Mouse (Mus musculus) stomach, adult 2 months (tissue): Measurements from ENCODE around the gene Gm38655. TPM values are rescaled to one million over a fixed set of nuclear protein-coding genes. Genes with fewer than 3 reads are reported as not detected.

Source experiments
- polyA plus RNA-seq: library from polyadenylated mRNA; depleted of rRNA; stranded (reverse); fragments of >200 nt; gene quantifications from 2 replicates; pipeline ENCODE4 v1.2.3, GENCODE M21; 2012; rRNA removed

The Gm38655 gene
- polyA plus RNA-seq = 3.6 TPM in 2 replicates

DNA sequence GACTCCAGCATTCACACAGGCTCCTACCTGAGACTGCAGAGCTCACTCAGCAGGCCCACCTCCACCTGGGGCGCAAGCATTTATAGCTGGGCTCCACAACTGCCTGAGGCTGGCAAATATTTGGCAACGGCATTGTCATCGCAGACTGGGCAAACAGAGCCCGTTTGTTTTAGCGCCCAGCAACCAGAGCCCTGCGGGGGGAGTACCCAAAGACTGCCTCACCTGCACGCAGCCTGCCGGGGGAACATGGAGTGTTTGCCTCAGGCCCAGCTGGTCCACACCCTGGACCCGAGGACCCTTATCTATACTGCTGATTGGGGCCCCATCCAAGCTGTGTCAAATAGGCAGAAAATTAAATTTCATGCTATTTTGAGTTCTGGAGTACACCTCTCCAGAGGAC lies at the start of gene Gm38655:
TSS of gene Gm38655 (minus strand) at position 61 of the 400 bp plus-strand sequence.

DNA sequence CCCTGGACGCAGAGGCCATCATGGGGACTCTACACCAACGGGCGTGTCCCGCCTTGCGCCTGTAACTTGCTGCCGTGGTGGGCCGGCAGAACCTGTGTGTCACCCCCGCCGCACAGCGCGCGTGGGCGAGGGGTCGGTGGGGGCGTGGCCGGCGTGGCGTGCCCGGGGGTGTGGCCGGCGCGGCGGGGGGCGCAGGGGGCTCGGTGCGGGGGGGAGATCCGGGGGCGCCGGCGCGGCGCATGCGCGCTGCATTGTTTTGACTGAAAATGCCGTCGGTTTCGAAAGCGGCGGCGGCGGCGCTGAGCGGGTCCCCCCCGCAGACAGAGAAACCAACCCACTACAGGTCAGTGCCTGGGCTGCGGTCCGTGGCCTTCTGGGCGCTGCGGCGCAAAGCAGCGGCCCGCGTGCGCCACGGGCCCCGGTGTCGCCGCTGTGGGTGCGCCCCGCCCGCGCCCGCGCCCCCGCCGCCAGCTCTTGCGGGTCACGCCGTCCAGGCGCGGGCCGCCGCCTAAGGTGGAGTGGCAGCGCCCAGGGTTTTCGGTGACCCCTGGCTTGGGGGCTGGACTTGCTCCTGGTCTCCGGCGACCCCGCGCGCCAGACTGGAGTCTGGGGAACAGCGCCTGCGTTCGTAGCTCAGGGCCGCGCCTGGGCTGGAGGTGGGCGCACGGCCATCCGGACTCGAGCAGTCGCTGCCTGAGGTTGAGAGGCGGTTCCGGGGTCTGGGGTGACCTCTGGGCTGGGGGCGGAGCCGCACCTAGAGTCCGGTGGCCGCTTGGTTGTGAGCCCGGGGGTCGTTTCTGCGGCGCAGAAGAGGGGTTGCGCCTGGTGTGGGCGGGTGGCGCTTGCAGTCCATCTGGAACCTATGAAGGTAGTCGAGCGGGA lies 13.1 kb upstream of the Gm38655 start, which contains the start of gene Unkl:
TSS of gene Unkl (plus strand) at position 248 of the 882 bp plus-strand sequence.

DNA sequence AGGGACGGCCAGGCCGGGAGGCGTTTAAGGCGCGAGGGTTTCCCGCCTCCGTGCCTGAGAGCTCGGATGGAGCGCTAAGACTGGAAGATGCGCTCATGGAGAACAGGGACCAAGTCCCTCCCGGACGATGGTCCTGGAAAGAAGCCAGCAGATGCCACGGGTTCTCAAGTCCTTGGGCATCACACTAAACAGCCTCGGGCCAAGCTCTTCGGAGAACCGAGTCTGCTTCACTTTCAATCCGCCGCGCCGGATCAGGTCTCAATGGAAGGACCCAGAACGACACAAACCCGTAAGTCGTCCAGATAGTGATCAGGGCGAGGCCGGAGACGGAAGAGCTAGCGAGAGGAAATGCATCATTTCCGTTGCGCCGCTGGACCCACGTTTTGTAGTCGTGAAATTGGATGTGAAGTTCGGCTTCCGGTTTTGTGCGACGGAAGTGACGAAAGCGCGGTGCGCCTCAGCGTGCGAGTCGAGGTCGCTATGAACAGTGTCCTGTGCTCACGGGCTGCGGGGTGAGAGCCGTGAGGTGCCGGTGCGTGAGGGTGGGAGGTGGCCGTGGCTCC lies 8.9 kb upstream of the Gm38655 start, which contains the start of gene BC003965:
TSS of gene BC003965 (plus strand) at position 426 of the 563 bp plus-strand sequence.

DNA sequence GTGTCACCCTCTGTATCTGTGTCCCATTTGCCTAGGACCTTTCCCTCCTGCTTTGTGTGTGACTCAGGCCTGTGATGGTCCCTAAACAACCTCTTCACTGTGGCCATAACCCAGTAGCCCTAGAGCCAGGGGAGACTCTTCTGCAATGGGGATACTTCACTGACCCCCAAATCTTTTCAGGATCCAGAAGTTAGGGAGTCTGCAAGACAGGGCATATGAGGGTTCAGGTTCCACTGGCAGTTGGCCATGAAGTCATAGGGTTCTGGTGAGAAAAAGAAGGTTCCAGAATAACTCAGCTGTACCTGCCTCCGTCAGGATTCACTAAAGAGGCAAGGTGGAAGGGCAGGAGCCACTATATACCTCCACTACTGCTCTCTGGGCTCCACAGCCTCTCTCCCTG lies 13.1 kb downstream of the Gm38655 start, which contains the start of gene Ccdc154:
TSS of gene Ccdc154 (plus strand) at position 301 of the 400 bp plus-strand sequence.

DNA sequence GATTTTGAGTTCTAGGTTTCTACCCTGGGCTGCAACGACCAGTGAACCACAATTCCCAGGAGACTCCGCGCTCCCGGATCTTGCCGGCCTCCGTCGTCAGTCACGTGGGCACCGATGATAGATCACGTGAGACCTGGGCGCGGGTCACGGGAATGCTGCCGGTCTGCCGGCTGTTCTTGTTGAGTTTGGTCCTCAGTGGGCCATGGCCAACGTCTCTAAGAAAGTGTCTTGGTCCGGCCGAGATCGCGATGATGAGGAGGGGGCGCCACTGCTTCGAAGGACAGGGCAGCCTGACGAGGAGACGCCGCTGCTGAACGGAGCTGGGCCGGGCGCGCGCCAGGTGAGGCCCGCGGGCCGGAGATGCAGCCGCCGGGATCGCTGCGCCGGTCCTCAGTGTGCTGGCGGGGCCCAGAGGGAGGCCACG lies 42.0 kb downstream of the Gm38655 start, which contains the start of gene Clcn7:
TSS of gene Clcn7 (plus strand) at position 117 of the 424 bp plus-strand sequence.

Other genes starting within 250 kb of the Gm38655 start
- 31.3 and 37.0 TPM in 2 replicates for gene Mapk8ip3, start 238.5 kb downstream of the Gm38655 start, polyA plus RNA-seq
- 2.4 and 3.6 TPM in 2 replicates for gene Jpt2, start 214.8 kb downstream of the Gm38655 start, polyA plus RNA-seq
- gene Cramp1l, start 159.7 kb downstream of the Gm38655 start, polyA plus RNA-seq = 2.9 and 4.7 TPM in 2 replicates
- 2.1 and 2.7 TPM in 2 replicates for gene Ift140, start 159.4 kb downstream of the Gm38655 start, polyA plus RNA-seq
- 17.1 and 18.2 TPM in 2 replicates for gene Tmem204, start 91.9 kb downstream of the Gm38655 start, polyA plus RNA-seq
- 7.1 and 7.3 TPM in 2 replicates for gene Telo2, start 59.5 kb downstream of the Gm38655 start, polyA plus RNA-seq
- not detected in 2 replicates for gene Ptx4, start 54.7 kb downstream of the Gm38655 start, polyA plus RNA-seq
- 12.3 and 13.1 TPM in 2 replicates for gene Clcn7, start 42.1 kb downstream of the Gm38655 start, polyA plus RNA-seq
- 0.08 and 0.13 TPM in 2 replicates for gene Ccdc154, start 13.0 kb downstream of the Gm38655 start, polyA plus RNA-seq
- gene BC003965, start 9.1 kb upstream of the Gm38655 start, polyA plus RNA-seq = 8.0 and 10.1 TPM in 2 replicates
- gene Unkl, start 12.9 kb upstream of the Gm38655 start, polyA plus RNA-seq = 8.7 and 10.6 TPM in 2 replicates
- gene Gnptg, start 64.7 kb upstream of the Gm38655 start, polyA plus RNA-seq = 15.3 and 17.3 TPM in 2 replicates
- gene Tsr3, start 64.7 kb upstream of the Gm38655 start, polyA plus RNA-seq = 7.8 and 11.4 TPM in 2 replicates
- gene Baiap3, start 80.9 kb upstream of the Gm38655 start, polyA plus RNA-seq = 5.8 and 9.5 TPM in 2 replicates
- 37.9 and 44.5 TPM in 2 replicates for gene Ube2i, start 99.2 kb upstream of the Gm38655 start, polyA plus RNA-seq
- 0.10 TPM in 1 of 2 replicates, not detected in the other for gene Prss34, start 122.9 kb upstream of the Gm38655 start, polyA plus RNA-seq
- gene Prss28, start 133.2 kb upstream of the Gm38655 start, polyA plus RNA-seq = 0.06 and 0.09 TPM in 2 replicates
- not detected in 2 replicates for gene Prss29, start 143.2 kb upstream of the Gm38655 start, polyA plus RNA-seq
- gene Tpsab1, start 170.1 kb upstream of the Gm38655 start, polyA plus RNA-seq = 6.2 and 33.9 TPM in 2 replicates
- gene Tpsb2, start 190.8 kb upstream of the Gm38655 start, polyA plus RNA-seq = 17.3 and 32.1 TPM in 2 replicates
- 1.5 and 2.3 TPM in 2 replicates for gene Tpsg1, start 193.8 kb upstream of the Gm38655 start, polyA plus RNA-seq